Mouse (Mus musculus) frontal cortex, adult (tissue): ENCODE measurements around the gene Mog.
"Not testable (repeated sequence)": the region's sequence is repeated elsewhere in the genome, so short reads cannot be mapped to it uniquely, and the experiment has no call there.

Source experiments
- ATAC-seq: cut with Nextera tagmentation; 2 replicates; pipeline ENCODE4 v1.9.2; 2017; ENCODE audit warnings: mild to moderate bottlenecking, moderate library complexity, mixed read lengths; ENCODE audit not compliant: low TSS enrichment

The Mog gene

GRCm38 (mm10) chr17:36995448-36995847, 27.8 kb downstream of the Mog start:
- no peak for ATAC-seq

GRCm38 (mm10) chr17:36994528-36994927, 28.7 kb downstream of the Mog start:
- ATAC-seq, result no peak

- ATAC-seq, result no peak
Measured at GRCm38 (mm10) chr17:36993770-36994325, 29.4 kb downstream of the Mog start.

GRCm38 (mm10) chr17:36992336-36993104, 30.7 kb downstream of the Mog start:
- ATAC-seq, result peak; percentile 74

GRCm38 (mm10) chr17:36990630-36991029, 32.6 kb downstream of the Mog start:
- ATAC-seq, result not testable (repeated sequence)

- ATAC-seq, result no peak
Measured at GRCm38 (mm10) chr17:36989437-36989836, 33.8 kb downstream of the Mog start, which contains the start of gene H2-M5. Gene H2-M5, minus strand, starts transcription at chr17:36989537.

GRCm38 (mm10) chr17:36988475-36988874, 34.7 kb downstream of the Mog start:
- ATAC-seq, result peak; percentile 30; the same call in 1 of the 2 replicates

- ATAC-seq, result no peak
Measured at GRCm38 (mm10) chr17:36982253-36983155, 40.7 kb downstream of the Mog start.

GRCm38 (mm10) chr17:36981845-36982244, 41.4 kb downstream of the Mog start:
- ATAC-seq, result no peak

- ATAC-seq, result peak; percentile 91
Measured at GRCm38 (mm10) chr17:36981221-36981813, 41.9 kb downstream of the Mog start, which contains the start of gene 2410137M14Rik. Gene 2410137M14Rik, minus strand, starts transcription at chr17:36981237.

GRCm38 (mm10) chr17:36973271-36973787, 49.9 kb downstream of the Mog start:
- no peak for ATAC-seq

GRCm38 (mm10) chr17:36972791-36973190, 50.4 kb downstream of the Mog start:
- no peak for ATAC-seq

- peak; percentile 93 for ATAC-seq
Measured at GRCm38 (mm10) chr17:36971172-36971850, 51.9 kb downstream of the Mog start.

GRCm38 (mm10) chr17:36970316-36970890, 52.8 kb downstream of the Mog start:
- no peak for ATAC-seq

- ATAC-seq, result no peak
Measured at GRCm38 (mm10) chr17:36966875-36967274, 56.3 kb downstream of the Mog start.

- ATAC-seq, result no peak
Measured at GRCm38 (mm10) chr17:36961125-36961524, 62.1 kb downstream of the Mog start.
